Mouse (Mus musculus) liver, adult 2 months (tissue): ENCODE measurements at regions not wholly inside any gene's neighbourhood (a gene's known extent, or its start where the extent isn't known, plus 50 kb on each side); places are given as distances from the start of the nearest gene placed in this dataset.
A peak's percentile ranks its signal among the peaks of the same experiment; 100 is the strongest.

Source experiments
- DNase-seq: peaks from one replicate; pipeline ENCODE4 v3.0.0-alpha.2; 2011; ENCODE audit warnings: low read depth, low spot score; ENCODE audit errors: extremely low read depth
- H3K27ac ChIP-seq: fragments of 200-500 bp; replicated peaks from 2 replicates; pipeline ENCODE4 v1.5.1; 2012; ENCODE audit warnings: low read depth, mild to moderate bottlenecking, control low read depth, inconsistent platforms, low read length; ENCODE audit not compliant: insufficient read depth
- H3K27me3 ChIP-seq: fragments of 200-500 bp; 2 replicates; pipeline ENCODE4 v1.6.1; 2012; ENCODE audit warnings: mild to moderate bottlenecking, moderate library complexity, low read length, inconsistent platforms; ENCODE audit not compliant: control insufficient read depth, insufficient read depth
- H3K36me3 ChIP-seq: fragments of 200-500 bp; 2 replicates; pipeline ENCODE4 v1.6.1; 2012; ENCODE audit warnings: low read length, inconsistent platforms; ENCODE audit not compliant: control insufficient read depth, insufficient read depth
- H3K4me1 ChIP-seq: fragments of 200-500 bp; 2 replicates; pipeline ENCODE4 v1.6.1; 2011; ENCODE audit warnings: low read length; ENCODE audit not compliant: control insufficient read depth, insufficient read depth
- H3K4me3 ChIP-seq: fragments of 200-500 bp; 2 replicates; pipeline ENCODE4 v1.5.1; 2011; ENCODE audit warnings: low read depth, mild to moderate bottlenecking, control low read depth, low read length, moderate library complexity; ENCODE audit not compliant: insufficient read depth
- H3K79me2 ChIP-seq: fragments of 200-500 bp; 2 replicates; pipeline ENCODE4 v1.6.1; 2012; ENCODE audit warnings: inconsistent platforms, mild to moderate bottlenecking, low read length, moderate library complexity; ENCODE audit not compliant: control insufficient read depth, insufficient read depth
- H3K9ac ChIP-seq: fragments of 200-500 bp; 2 replicates; pipeline ENCODE4 v1.6.1; 2012; ENCODE audit warnings: low read depth, mild to moderate bottlenecking, control low read depth, inconsistent platforms, low read length
- CTCF ChIP-seq: fragments of 200-500 bp; IDR thresholded peaks from 2 replicates; pipeline ENCODE4 v1.5.1; 2011; ENCODE audit warnings: low read depth, low read length, control low read depth
- POLR2A ChIP-seq: fragments of 200-500 bp; IDR thresholded peaks from 2 replicates; pipeline ENCODE4 v1.6.1; 2011; ENCODE audit warnings: low read length, control low read depth; ENCODE audit not compliant: insufficient read depth; ENCODE audit errors: extremely low read depth
- WGBS: fragments of 180-500 bp; shearing (Covaris S2); methylation state at CpG from one replicate; pipeline ENCODE4 v1.1.7; 2018; 5-methylcytosine and 5-hydroxymethylcytosine counted together

GRCm38 (mm10) chr9:61092834-61093479 is 279.2 kb upstream of the Tle3 start:
- Histone ChIP-seq H3K36me3 (no peaks in the 10 kb centered on the region), H3K4me3 (no peak overlapping the region), H3K27ac (no peak overlapping the region), H3K79me2 (no peaks in the 10 kb centered on the region), H3K4me1 (peaks cover 2% of the 10 kb centered on the region; the same call in 1 of the 2 replicates), H3K9ac (no peak overlapping the region), H3K27me3 (no peaks in the 10 kb centered on the region)
- no peak for DNase-seq
- 91% methylated on average over 13 of the region's 13 CpGs for WGBS
- TF ChIP-seq POLR2A: no peak
- TF ChIP-seq CTCF: no peak

DNA sequence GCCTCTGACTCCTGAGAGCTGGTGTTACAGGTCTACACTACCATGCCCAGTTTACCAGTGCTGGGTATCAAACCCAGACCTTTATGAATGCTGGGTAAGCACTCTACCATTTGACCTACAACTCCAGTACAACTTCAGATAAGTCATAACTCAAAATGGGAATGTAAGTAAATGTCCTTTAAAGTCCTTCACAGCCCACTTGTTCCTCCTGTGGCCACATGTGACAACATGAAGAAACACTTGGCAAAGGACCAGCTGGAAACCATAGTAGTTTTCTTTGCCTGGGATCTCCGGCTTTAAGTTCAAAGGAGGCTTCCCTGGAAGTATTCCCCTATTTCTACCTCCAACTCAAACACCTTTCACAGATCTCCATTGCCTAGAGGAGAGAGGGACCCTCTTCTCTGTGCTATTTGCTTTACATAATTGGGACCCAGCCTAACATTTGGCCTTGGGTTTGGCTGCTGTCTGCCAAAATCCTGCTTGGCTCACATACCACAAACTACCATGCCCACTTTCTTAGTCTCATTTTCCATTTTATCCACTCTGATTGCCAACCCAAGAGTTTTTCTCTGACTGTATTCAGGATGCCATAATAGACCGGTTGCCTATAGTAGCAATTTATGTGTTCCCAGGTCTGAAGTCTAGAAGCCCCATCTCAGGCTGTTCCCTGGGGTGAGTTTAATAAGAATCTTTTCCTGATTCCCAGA is 276.9 kb upstream of the Tle3 start:
- no peaks in the 10 kb centered on the region for H3K79me2 ChIP-seq
- TF ChIP-seq POLR2A (no peak), CTCF (no peak)
- H3K27ac ChIP-seq: no peak overlapping the region
- 57% methylated on average over 2 of the region's 2 CpGs for WGBS
- peak; percentile 67 for DNase-seq
- no peak overlapping the region for H3K4me3 ChIP-seq
- no peaks in the 10 kb centered on the region for H3K27me3 ChIP-seq
- H3K4me1 ChIP-seq: peaks cover 2% of the 10 kb centered on the region; the same call in 1 of the 2 replicates
- H3K36me3 ChIP-seq: no peaks in the 10 kb centered on the region
- H3K9ac ChIP-seq: no peak overlapping the region

DNA sequence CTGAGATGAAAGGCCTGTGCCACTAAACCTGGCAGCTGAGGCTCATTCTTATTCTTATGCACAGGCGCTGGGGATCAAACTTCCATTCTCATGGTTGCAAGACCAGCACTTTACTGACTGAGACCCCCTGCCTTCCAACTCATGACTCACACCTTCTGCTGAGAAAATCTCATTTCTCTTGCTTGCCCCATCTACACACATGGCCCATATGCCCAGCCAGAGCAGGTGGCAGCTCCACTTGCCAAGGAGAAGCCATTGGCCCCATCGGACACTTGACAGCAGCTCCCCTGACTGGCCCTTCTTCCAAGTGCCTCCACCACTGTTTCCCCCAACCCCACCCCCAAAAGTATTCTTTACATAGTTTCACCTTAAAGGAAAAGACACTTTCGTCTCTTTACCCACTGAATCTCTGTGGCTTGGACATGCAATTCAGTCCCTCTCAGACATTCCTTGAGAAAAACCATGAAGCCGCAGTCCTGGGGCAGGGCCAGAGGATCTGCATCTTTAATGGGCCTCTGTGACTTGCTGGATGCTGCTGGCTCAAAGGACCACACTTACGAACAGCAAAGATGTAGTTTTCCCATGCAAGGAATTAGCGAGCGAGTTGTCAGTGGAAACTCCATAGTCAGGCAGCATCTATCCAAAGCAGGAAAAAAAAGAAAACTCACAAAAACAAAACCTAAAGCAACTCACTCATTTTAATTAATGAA is 270.3 kb upstream of the Tle3 start:
- Histone ChIP-seq H3K4me1 (no peaks in the 10 kb centered on the region), H3K4me3 (no peak overlapping the region), H3K79me2 (no peaks in the 10 kb centered on the region), H3K9ac (no peak overlapping the region), H3K27ac (no peak overlapping the region), H3K36me3 (no peaks in the 10 kb centered on the region), H3K27me3 (no peaks in the 10 kb centered on the region)
- no peak for DNase-seq
- TF ChIP-seq CTCF: no peak
- no peak for TF ChIP-seq POLR2A
- 93% methylated on average over 7 of the region's 7 CpGs for WGBS

DNA sequence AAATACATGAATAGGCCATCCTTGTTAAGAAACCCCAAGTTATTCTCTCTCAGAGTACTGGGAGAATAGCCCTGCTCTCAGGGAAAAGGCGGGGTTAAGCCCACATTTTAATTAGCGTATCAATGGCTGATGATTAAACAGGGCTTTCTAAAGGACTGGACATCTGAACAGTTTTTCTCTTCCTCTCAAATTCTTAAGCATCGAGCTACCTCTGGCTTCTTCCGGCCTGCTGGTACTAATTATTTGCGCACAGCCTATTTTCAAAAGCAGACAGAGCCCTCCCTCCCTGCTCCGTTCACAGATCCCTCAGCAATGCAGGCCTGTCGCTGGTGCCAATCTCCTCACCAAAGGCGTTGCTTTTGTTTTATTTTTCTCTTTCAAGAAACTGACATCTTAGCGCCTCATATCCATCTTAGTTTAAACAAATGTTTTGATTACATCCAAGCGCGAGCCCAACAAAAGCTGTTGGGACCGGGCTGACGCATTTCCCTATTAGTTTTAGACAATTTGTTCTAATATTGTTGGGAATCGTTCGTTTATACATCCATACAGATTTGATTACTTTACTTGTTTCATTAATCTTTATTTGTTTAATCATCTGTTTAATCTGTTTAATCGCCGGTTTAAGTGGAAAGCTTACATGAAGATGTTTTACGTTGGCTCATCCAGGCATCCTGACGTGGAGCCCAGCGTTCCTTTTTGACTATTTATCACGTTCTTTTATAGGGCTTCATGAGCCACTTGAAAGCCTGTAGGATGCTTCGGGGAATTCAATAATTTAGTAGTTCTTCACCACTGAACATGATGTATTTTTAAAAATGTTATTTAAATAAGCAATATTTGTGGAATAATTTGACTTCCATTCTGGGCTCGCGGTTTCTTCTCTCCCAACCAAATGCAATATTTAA is 269.5 kb upstream of the Tle3 start:
- no peak overlapping the region for H3K9ac ChIP-seq
- no peak for DNase-seq
- H3K27me3 ChIP-seq: no peaks in the 10 kb centered on the region
- WGBS: 87% methylated on average over 24 of the region's 24 CpGs
- H3K4me3 ChIP-seq: no peak overlapping the region
- no peak overlapping the region for H3K27ac ChIP-seq
- H3K79me2 ChIP-seq: no peaks in the 10 kb centered on the region
- no peaks in the 10 kb centered on the region for H3K4me1 ChIP-seq
- no peaks in the 10 kb centered on the region for H3K36me3 ChIP-seq
- TF ChIP-seq CTCF (no peak), POLR2A (no peak)

DNA sequence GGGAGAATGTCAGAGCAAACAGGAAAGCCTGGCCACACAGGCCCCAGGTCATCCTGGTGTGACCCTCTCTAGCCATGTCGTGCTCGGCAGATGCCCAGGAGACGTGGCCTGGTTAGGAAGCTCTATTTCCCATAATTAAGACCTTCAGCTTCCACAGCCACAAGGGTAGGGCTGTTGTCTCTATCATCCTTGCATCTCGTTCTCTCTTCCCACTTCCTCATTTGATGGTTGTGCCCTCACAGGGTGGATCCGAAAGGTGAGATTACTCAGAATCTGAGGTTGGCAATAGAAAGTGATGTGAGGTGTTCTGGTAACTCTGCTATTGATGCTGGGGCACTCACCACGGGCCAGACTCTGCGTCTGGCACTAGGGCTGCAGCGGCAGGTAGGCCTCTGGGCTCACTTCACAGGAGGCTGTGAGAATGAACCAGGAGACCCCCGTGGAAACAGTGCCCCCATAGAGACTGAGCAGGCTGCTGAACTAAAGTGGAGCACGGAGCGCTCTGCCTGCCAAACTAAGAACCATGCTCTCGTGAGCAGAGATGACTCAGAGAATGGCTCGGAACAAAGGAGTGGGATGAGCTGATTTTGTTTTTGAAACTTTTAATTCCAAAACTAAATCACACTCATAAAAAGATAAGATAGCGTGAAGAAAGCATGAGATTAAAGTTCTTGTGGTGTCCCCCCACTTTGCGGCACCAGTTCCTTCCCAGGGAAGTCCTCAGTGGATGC is 266.5 kb upstream of the Tle3 start:
- TF ChIP-seq POLR2A: no peak
- TF ChIP-seq CTCF: no peak
- 90% methylated on average over 15 of the region's 15 CpGs for WGBS
- no peaks in the 10 kb centered on the region for H3K27me3 ChIP-seq

More for the DNA sequence above, 266.5 kb upstream of the Tle3 start:
- H3K36me3 ChIP-seq: no peaks in the 10 kb centered on the region
- no peak overlapping the region for H3K27ac ChIP-seq
- H3K9ac ChIP-seq: no peak overlapping the region
- H3K4me3 ChIP-seq: no peak overlapping the region
- DNase-seq: no peak
- H3K4me1 ChIP-seq: no peaks in the 10 kb centered on the region
- H3K79me2 ChIP-seq: no peaks in the 10 kb centered on the region
